Mouse (Mus musculus) intestine, postnatal 0 days (tissue): ENCODE measurements around the gene Rimbp2. TPM values are rescaled to one million over a fixed set of nuclear protein-coding genes. Genes with fewer than 3 reads are reported as not detected.
"Not testable (repeated sequence)": the region's sequence is repeated elsewhere in the genome, so short reads cannot be mapped to it uniquely, and the experiment has no call there.

Source experiments
- ATAC-seq: fragments of 200-750 bp; cut with Nextera tagmentation; 2 replicates; pipeline ENCODE4 v1.8.0; 2017; ENCODE audit warnings: mild to moderate bottlenecking, moderate TSS enrichment, moderate library complexity
- H3K27ac ChIP-seq: fragments of 300-500 bp; sonication (generic); 2 replicates; pipeline ENCODE4 v1.5.1; 2014; ENCODE audit warnings: mild to moderate bottlenecking, low read depth, low read length, moderate library complexity
- H3K27me3 ChIP-seq: fragments of 300-500 bp; sonication (generic); replicated peaks from 2 replicates; pipeline ENCODE4 v1.6.1; 2014; ENCODE audit warnings: low read length, mixed read lengths; ENCODE audit not compliant: control insufficient read depth, insufficient read depth
- H3K36me3 ChIP-seq: fragments of 300-500 bp; sonication (generic); 2 replicates; pipeline ENCODE4 v1.6.1; 2014; ENCODE audit warnings: mild to moderate bottlenecking, moderate library complexity; ENCODE audit not compliant: control insufficient read depth, insufficient read depth
- H3K4me1 ChIP-seq: fragments of 300-500 bp; sonication (generic); replicated peaks from 2 replicates; pipeline ENCODE4 v1.6.1; 2014; ENCODE audit warnings: antibody characterized with exemption, low read length, mixed read lengths; ENCODE audit not compliant: control insufficient read depth, insufficient read depth
- H3K4me2 ChIP-seq: fragments of 300-500 bp; sonication (generic); replicated peaks from 2 replicates; pipeline ENCODE4 v1.6.1; 2014; ENCODE audit warnings: low read depth, mild to moderate bottlenecking, moderate library complexity
- H3K4me3 ChIP-seq: fragments of 300-500 bp; sonication (generic); 2 replicates; pipeline ENCODE4 v1.5.1; 2014; ENCODE audit warnings: low read depth, low read length
- H3K9ac ChIP-seq: fragments of 300-500 bp; sonication (generic); 2 replicates; pipeline ENCODE4 v1.6.1; 2014; ENCODE audit warnings: mild to moderate bottlenecking, low read depth, low read length
- H3K9me3 ChIP-seq: fragments of 300-500 bp; sonication (generic); 2 replicates; pipeline ENCODE4 v1.6.1; 2016; ENCODE audit warnings: mixed run types; ENCODE audit not compliant: control insufficient read depth
- CTCF ChIP-seq: sonication (generic); IDR thresholded peaks from 2 replicates; pipeline ENCODE4 v1.5.1; 2016; ENCODE audit warnings: low read depth, mild to moderate bottlenecking, control low read depth, antibody characterized with exemption, moderate library complexity
- WGBS: fragments of 180-500 bp; shearing (Covaris S2); extraction: QIAGEN DNeasy Blood & Tissue Kit; methylation state at CpG from one replicate; pipeline ENCODE4 v1.1.7; 2014; 5-methylcytosine and 5-hydroxymethylcytosine counted together
- polyA plus RNA-seq: library from polyadenylated mRNA; unstranded; fragments of >200 nt; fragmentation: Nextera tagmentation; extraction: Ambion mirVana; gene quantifications from 2 replicates; pipeline ENCODE4 v1.2.1, GENCODE M21; 2015

Rimbp2 gene
- polyA plus RNA-seq, 1 experiment from 2014 or later, result 0.13 TPM

DNA sequence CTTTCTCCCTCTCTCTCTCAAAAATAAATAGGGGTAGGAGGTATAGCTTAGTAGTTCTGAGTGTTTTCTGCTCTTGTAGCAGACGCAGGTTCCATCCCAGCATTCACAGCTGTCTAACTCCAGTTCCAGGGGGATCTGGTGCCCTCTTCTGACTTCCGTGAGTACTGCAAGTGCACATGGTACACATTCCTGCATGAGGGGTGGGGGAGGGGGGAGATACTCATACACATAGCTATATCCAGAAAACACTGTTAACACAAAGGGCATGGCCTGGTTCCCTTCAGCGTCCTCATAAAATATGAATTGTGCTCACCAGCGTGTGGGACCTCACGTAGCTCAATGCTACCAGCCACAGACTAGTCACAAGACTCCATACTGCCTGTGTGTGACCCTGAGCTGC lies 223.9 kb downstream of the Rimbp2 start:
- Histone ChIP-seq H3K9me3 (no peaks in the 10 kb centered on the region), H3K9ac (no peak overlapping the region), H3K4me3 (no peak overlapping the region), H3K36me3 (no peaks in the 10 kb centered on the region), H3K27me3 (no peaks in the 10 kb centered on the region), H3K4me1 (no peaks in the 10 kb centered on the region), H3K27ac (no peak overlapping the region), H3K4me2 (no peak overlapping the region)
- WGBS, result 70% methylated on average over 5 of the region's 5 CpGs
- no peak for ATAC-seq
- peak; percentile 55 for TF ChIP-seq CTCF

DNA sequence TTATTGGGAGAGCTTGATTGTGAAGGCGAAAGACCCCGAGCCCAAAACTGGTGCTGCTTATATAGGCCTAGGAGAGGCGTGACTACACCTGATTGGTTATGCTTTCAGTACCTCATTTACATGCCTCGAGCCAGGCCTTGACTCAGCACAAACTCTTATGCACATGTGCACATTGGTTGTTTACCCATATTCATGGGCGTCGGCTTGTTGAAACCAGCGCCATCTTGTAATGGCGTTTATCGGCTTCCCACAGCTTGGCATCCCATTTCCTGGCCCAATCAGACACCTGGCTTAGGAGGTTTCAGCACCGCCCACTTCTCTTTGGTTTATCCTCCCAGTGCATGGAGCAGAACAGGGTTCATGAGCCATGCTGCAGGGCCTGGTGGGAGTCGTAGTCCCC lies 232.8 kb downstream of the Rimbp2 start:
- 89% methylated on average over 11 of the region's 11 CpGs for WGBS
- H3K27me3 ChIP-seq, H3K4me3 ChIP-seq, H3K9me3 ChIP-seq, H3K4me2 ChIP-seq, ATAC-seq, H3K4me1 ChIP-seq, H3K27ac ChIP-seq, H3K36me3 ChIP-seq, H3K9ac ChIP-seq: not testable (repeated sequence)

GRCm38 (mm10) chr5:128715171-128715570 lies 238.1 kb downstream of the Rimbp2 start:
- H3K4me1 ChIP-seq, result no peaks in the 10 kb centered on the region
- no peaks in the 10 kb centered on the region for H3K9me3 ChIP-seq
- no peak overlapping the region for H3K4me2 ChIP-seq
- no peak for TF ChIP-seq CTCF
- no peaks in the 10 kb centered on the region for H3K27me3 ChIP-seq
- H3K9ac ChIP-seq, result no peak overlapping the region
- no peak overlapping the region for H3K4me3 ChIP-seq
- no peak for ATAC-seq
- H3K36me3 ChIP-seq, result no peaks in the 10 kb centered on the region
- WGBS, result 75% methylated on average over 16 of the region's 16 CpGs
- H3K27ac ChIP-seq, result no peak overlapping the region

DNA sequence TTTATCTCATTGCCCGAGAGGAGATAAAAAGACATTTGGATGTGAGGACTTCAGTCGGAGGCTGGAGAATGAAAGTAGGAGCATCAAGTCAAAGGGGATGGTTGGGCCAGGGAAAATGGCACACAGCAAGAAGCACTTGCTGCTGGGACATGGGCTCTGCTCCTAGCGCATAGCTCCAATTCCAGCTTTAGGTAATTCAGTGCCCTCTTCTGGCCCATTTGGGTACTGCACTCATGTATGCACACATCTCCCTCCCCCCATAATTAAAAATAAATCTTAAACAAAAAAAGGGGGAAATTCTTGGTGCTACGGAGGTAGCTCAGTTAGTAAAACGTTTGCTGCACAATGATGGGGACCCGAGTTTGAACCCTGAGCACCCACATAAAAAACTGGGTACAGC lies 241.4 kb downstream of the Rimbp2 start:
- H3K4me3 ChIP-seq, result no peak overlapping the region
- no peaks in the 10 kb centered on the region for H3K9me3 ChIP-seq
- H3K4me2 ChIP-seq, result no peak overlapping the region
- ATAC-seq, result no peak
- H3K27me3 ChIP-seq, result no peaks in the 10 kb centered on the region
- no peaks in the 10 kb centered on the region for H3K4me1 ChIP-seq
- no peak overlapping the region for H3K9ac ChIP-seq
- peak; percentile 55 for TF ChIP-seq CTCF
- WGBS, result 86% methylated on average over 6 of the region's 6 CpGs
- no peak overlapping the region for H3K27ac ChIP-seq
- H3K36me3 ChIP-seq, result no peaks in the 10 kb centered on the region

DNA sequence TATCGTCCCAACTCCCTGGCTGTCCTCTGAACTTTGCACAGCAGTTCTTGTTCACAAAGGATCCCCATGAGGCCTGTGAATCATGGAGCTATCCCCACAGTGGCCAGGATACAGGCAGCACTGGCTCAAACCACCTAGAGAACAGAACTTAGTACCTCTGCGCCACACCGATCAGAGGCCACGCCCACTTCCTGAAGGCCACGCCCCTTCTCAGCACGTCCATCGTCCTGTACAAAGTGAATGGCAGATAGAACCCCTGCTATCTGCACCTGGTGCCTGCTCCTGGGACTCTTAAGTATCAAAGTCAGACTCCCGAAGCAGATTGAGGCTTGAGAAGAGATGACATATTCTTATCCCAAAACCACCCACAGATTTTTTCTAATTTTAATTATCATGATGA lies 242.7 kb downstream of the Rimbp2 start:
- no peak for ATAC-seq
- H3K4me3 ChIP-seq, result no peak overlapping the region
- TF ChIP-seq CTCF, result no peak

DNA sequence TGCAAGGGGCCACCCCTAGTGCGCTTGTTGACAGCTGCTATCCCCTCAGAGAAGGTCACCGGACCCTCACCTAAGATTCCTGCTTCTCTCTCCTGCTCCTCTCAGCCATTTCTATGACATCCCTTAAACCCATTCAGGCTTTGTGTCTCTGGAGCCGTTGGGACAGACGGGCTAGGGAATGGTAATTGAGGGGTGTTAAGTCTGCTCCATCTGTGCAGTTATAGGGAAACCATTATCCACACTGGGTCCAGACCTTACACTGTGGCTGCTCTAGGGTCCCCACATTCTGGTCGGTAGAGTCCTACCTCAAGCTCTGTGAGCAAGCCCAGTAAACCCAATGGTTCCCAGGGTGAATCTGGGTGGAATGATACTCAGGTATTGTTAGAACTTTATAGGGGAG lies 244.4 kb downstream of the Rimbp2 start:
- ATAC-seq, result no peak
- no peaks in the 10 kb centered on the region for H3K36me3 ChIP-seq
- WGBS, result 88% methylated on average over 5 of the region's 5 CpGs
- no peak overlapping the region for H3K27ac ChIP-seq
- H3K9me3 ChIP-seq, result no peaks in the 10 kb centered on the region
- no peak overlapping the region for H3K4me2 ChIP-seq
- H3K27me3 ChIP-seq, result no peaks in the 10 kb centered on the region
- no peaks in the 10 kb centered on the region for H3K4me1 ChIP-seq
- H3K9ac ChIP-seq, result no peak overlapping the region
- no peak for TF ChIP-seq CTCF
- no peak overlapping the region for H3K4me3 ChIP-seq

More for the DNA sequence above, 242.7 kb downstream of the Rimbp2 start:
- H3K4me1 ChIP-seq, result no peaks in the 10 kb centered on the region
- no peak overlapping the region for H3K27ac ChIP-seq
- H3K4me2 ChIP-seq, result no peak overlapping the region
- H3K27me3 ChIP-seq, result no peaks in the 10 kb centered on the region
- H3K9me3 ChIP-seq, result no peaks in the 10 kb centered on the region
- WGBS, result 30% methylated on average over 8 of the region's 8 CpGs
- no peak overlapping the region for H3K9ac ChIP-seq
- no peaks in the 10 kb centered on the region for H3K36me3 ChIP-seq

Other genes with a start within 250 kb of the Rimbp2 start
- gene Stx2, start 55.1 kb upstream of the Rimbp2 start, polyA plus RNA-seq, result 8.7 and 12.3 TPM in 2 replicates
- 191 and 196 TPM in 2 replicates for gene Ran, start 66.6 kb upstream of the Rimbp2 start, polyA plus RNA-seq
- 1.6 and 1.9 TPM in 2 replicates for gene Adgrd1, start 143.3 kb upstream of the Rimbp2 start, polyA plus RNA-seq